Mouse (Mus musculus) CD4-positive, CD25-positive, alpha-beta regulatory T cell, adult 4 months (primary cell): ENCODE results near the gene Parp8. TPM values are rescaled to one million over a fixed set of nuclear protein-coding genes. Genes with fewer than 3 reads are reported as not detected.

ENCODE experiments used
- ATAC-seq: one replicate; pipeline ENCODE4 v1.8.0; 2017
- polyA plus RNA-seq, 2 experiments: library from polyadenylated mRNA; unstranded; fragments of 100-300 nt; shearing (Covaris generic); gene quantifications; one replicate each; pipeline ENCODE4 v1.2.1; 2017

Gene Parp8
- polyA plus RNA-seq, 2 experiments from 2014 or later = 16.8 to 25.7 TPM

DNA sequence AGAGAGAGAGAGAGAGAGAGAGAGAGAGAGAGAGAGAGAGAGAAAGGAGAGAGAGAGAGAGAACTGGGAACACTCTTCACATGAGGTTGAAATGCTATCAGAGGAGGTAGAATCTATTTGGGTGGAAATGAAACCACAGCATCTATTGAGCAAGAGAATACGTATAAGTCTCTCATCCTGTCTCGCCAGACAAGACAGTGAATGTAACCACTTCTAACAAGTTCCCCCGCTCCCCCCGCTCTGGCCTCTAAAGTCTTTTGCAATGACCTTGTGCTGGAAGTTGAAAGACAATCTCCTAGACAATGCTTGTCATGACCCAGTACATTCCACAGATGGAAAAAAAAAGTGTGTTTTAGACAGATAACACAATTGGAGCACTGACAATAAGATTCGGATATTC, 181.4 kb downstream of the Parp8 start:
- ATAC-seq = no peak

- ATAC-seq = no peak
Measured at GRCm38 (mm10) chr13:116830984-116831383, 194.4 kb downstream of the Parp8 start.

- ATAC-seq = no peak
Measured at GRCm38 (mm10) chr13:116829015-116829414, 196.3 kb downstream of the Parp8 start.

DNA sequence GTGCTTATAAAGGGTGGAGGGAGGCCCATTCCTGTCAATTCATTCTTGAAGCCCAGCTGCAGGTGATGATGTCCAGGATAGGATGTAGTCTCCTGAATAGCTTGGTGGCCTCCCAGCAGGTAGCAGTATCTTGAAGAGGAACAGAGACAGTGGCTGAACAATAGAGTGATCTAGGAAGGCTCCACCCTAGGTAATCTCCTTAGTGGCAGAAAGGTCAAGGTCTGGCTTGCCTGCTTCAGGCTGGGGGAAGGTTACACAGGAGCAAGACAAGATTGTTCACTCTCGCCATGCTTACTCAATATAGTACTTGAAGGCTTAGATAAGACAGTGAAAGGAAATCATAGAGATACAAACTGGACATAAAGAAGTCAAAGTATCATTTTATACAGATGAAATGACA, 213.9 kb downstream of the Parp8 start:
- ATAC-seq = no peak

Other genes starting within 250 kb of the Parp8 start
- 100 to 1,000 TPM; 123 to 124 TPM for gene Emb, start 183.0 kb upstream of the Parp8 start, polyA plus RNA-seq
- gene Gm17509, start 195.5 kb upstream of the Parp8 start, polyA plus RNA-seq = under 1 TPM in 1 of 2 experiments, not detected in 1; 0.32 TPM